Mouse (Mus musculus) common myeloid progenitor, adult 5-6 weeks (primary cell): ENCODE results near the gene Hdlbp. TPM values are rescaled to one million over a fixed set of nuclear protein-coding genes. Genes with fewer than 3 reads are reported as not detected.
"Not testable (repeated sequence)": the region's sequence is repeated elsewhere in the genome, so short reads cannot be mapped to it uniquely, and the experiment has no call there.

Source experiments
- ATAC-seq: replicated peaks from 2 replicates; pipeline ENCODE4 v1.8.0; 2016; ENCODE audit warnings: low read depth, mild to moderate bottlenecking, moderate TSS enrichment, inconsistent platforms; ENCODE audit not compliant: poor library complexity, severe bottlenecking
- total RNA-seq: library from RNA; stranded (forward); fragments of 200-1000, 187-1606 nt; gene quantifications from 2 replicates; pipeline ENCODE4 v1.2.3, GENCODE M21; 2017

Gene Hdlbp
- 98.0 and 109 TPM in 2 replicates for total RNA-seq

- ATAC-seq, result peak; percentile 72
Measured at GRCm38 (mm10) chr1:93478586-93479475, at the start of gene Hdlbp. Gene Hdlbp, minus strand, starts transcription at chr1:93478815.

DNA sequence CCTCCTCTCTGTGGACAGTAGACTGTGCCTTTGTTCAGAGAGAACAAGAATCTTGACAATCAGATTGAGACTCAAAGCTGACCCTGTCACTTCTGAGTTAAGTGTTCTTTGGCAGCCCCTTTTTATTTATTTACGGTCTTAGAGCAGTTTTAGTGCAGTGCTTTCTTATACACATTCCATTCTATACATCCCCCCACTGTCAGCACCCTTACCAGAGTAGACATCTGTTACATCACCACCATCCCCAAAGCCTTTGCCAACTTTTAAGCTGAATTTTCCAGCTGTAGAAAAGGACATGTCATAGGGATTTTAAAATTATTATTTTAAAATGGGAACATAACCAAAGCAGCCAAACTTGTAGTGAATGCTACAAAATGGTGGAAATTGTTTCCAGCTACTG lies 43.7 kb upstream of the Hdlbp start:
- ATAC-seq, result no peak

DNA sequence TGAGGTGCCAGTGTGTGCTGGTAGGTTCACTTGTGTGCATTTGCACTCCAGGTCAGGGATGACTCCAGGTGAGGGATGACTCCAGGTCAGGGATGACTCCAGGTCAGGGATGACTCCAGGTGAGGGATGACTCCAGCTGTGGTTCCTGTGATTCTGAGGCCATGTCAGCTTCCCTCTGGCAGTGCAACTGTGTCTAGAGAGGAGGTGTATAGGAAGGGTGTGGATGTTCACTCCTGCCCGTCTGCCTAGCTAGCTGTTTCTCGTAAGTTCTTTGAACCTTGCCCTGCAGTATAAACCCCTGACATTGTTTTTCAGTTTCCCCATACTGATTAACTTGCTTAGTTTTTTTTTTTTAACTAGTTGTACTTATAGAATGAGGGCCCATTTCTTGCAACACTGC lies 42.9 kb upstream of the Hdlbp start:
- ATAC-seq, result no peak

DNA sequence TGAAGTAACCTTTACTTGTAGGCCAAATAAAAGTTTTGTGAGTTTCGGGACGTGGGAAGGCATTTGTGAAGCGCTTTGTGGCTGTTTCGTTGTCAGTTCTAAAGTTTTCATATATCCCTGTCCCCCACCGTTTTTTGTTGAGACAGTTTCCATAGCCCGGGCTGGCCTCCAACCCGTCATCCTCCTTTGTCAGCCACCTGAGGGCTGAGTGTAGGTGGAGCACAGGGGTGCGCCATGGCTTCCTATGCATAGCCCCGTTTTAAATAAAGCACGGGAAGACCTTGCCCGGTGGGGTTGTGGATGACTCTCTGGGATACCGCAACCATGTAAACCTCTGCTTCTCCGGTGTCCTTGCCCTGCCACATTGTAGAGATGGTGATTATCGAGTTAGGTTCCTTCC lies 34.6 kb upstream of the Hdlbp start:
- ATAC-seq, result no peak

GRCm38 (mm10) chr1:93512351-93512690 lies 33.7 kb upstream of the Hdlbp start:
- no peak for ATAC-seq

DNA sequence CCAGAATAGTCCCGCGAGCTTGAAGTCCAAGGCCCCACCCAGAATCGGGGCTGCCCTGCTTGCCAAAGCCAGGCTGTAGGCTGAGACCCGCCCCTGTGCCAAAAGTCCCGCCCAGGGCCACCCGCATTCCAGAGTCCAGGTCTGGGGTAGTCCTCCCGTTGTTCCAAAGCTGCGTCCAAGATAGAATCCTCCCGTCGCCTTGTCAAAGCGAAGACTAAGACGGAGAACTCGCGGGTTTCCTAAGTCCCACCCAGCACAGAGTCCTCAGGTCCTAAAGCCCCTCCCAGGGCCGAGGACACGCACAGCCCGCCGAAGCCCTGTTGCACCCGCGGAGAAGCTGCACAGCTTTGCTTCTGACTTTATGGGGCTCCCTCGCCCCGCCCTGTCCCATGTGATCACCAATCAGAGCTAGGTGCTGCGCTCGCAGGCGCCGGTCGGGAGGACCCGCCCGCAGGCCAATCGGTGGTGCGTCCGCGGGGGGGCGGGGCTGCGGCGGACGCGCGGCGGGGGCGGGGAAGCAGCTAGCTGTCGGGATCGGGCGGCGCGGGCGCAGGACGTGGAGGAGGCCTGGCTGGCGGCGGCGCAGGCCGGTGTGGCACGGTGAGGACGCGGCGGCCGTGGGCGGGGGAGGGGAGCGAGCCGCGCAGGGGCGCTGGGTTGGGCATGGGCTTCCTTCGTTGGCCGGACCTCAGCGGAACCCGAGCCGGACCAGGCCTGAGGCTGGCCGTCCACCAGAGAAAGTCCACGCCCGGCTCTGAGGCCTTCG lies 33.2 kb upstream of the Hdlbp start, which contains the start of gene Farp2:
Gene Farp2 (plus strand): TSS at position 495 of the 766 bp plus-strand sequence.
- peak; percentile 97 for ATAC-seq

- ATAC-seq, result not testable (repeated sequence)
Measured at GRCm38 (mm10) chr1:93508576-93508975, 30.0 kb upstream of the Hdlbp start.

GRCm38 (mm10) chr1:93506944-93507676 lies 28.5 kb upstream of the Hdlbp start:
- peak; percentile 38 for ATAC-seq

DNA sequence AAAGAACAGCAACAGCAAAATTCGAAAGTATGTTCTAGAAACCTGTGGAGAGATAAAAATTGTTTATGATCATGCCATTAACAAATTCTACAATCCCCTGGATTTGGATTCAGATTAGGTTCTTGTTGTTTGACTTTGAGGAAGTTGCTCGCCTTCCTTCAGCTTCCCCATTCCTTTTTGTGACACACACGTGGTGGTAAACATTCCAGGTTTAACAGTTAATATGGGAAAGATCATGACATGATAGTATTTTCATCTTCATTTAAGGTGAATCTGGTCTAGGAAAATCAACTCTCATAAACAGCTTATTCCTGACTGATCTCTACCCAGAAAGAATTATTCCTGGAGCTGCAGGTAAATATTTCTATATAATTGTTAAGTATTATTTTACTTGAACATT lies 16.7 kb upstream of the Hdlbp start:
- no peak for ATAC-seq

DNA sequence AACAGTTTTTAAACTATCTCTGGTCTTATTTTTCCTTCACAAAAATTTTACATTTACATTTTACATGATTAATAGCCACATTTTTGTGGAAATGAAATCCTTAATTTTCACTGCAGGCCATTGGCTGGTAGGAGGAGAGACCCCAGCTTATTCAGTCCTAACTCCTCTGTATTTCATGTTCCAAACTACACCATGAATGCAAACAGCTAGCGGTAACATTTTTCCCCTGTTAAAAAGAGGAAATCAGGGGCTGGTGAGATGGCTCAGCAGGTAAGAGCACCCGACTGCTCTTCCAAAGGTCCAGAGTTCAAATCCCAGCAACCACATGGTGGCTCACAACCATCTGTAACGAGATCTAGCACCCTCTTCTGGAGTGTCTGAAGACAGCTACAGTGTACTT lies 7.7 kb upstream of the Hdlbp start:
- not testable (repeated sequence) for ATAC-seq

- ATAC-seq, result peak; percentile 10
Measured at GRCm38 (mm10) chr1:93479476-93480083, 965 bp upstream of the Hdlbp start.

DNA sequence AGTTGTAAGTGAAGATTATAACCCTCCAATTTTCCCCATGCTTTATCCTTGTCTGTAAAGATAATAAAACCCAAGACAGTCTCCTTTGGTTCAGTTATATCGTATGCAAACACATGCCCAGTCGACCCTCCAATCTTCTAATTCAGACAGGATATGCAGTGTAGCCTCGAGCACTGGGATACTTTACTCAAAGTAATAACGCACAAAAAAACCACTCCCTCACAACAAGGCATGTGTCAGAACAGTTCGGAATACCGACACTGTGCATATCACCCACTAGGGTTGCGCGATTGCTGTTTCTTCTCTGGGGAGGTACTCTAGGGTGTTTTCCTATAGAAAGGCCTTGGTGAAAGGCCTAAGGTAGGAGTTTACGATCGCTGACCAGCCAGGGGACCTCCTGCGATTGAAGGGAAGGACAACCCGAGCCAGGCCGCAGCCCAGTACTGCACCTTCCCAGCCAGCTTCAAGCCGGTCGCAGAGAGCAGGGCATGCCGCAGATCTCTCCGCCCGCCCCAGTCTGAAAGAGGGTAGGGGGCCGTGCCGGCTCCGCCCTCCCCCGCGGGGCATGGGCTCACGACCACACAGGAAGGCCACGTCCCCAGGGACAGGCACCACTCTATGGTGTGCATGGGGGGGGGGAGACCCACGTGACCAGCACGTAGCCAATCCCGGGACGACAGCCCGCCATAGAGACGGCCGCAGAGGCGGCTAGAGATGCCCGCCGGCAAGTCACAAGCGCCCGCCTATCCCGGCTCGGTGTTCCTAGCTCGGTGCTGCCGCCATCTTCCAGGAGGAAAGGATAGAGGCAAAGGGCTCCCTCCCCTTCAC lies 643 bp downstream of the Hdlbp start:
- peak; percentile 76 for ATAC-seq

GRCm38 (mm10) chr1:93475694-93476093 lies 2.9 kb downstream of the Hdlbp start:
- no peak for ATAC-seq

DNA sequence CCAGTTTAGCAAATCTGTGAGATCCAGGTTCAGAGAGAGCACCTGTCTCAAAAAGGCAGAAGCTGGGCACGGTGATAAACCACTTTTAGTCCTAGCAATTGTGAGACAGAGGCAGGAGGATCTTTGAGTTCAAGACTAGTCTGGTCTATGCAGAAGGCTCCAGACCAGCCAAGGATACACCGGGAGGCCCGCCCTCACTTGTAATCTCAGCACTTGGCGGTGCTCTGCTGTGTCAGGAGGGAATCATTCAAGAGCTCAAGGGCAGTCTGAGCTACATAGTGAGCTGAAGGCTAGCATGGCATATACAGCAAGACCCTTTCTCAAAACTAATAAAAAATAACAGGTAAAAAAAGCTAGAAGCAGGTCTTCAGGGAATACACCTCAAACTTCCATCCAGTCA lies 10.0 kb downstream of the Hdlbp start:
- ATAC-seq, result no peak

DNA sequence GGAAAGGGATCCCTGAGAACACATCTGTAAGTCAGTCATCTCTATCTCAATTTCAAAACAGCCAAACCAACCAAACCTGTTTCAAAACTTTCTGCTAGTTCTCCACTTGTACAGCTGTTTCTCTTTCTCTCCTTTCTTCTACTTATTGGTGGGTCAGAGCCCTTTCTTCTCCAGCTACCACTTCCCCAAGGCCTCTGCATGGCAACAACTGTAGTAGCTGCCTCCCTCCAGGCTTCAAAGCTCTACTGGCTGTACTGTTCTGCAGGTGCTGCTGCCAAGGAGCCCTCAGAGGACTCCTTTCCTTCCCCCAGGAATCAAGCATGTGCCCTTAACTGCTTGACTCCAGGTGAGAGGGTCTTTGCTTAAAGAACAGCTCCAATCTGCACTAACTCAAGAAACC lies 12.9 kb downstream of the Hdlbp start:
- ATAC-seq, result no peak

DNA sequence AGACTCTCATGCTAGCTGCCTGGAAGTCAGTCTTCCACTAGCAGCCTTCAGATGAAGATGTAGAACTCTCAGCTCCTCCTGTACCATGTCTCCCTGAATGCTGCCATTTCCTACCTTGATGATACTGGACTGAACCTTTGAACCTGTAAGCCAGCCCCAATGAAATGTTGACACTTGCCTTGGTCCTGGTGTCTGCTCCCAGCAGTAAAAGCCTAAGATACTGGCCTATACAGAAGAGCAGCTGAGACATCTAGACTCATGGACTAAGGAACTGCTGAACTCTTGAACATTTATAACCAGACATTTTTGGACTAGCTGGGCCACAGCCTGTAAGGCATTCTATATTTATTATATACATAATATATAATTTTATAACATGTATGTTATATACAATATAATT lies 13.5 kb downstream of the Hdlbp start:
- no peak for ATAC-seq

DNA sequence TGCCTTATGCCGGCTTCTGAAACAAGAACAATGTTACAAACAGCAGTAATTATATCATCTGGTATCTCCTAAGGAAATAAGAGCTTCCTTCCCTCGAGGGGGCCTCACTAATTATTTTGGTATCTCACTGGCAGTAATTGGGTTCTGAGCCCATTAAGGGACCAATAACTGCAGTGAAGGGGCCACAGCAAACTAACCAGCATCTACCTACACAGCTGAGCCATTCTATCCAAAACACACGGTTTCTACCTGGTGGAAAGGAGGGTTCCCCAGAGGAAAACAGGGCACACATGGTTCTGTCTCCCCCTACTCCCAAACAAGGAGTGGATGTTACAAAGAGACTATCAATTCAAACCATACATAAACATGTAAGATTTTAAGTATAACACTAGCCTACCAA lies 19.5 kb downstream of the Hdlbp start:
- ATAC-seq, result no peak

GRCm38 (mm10) chr1:93458357-93458756 lies 20.3 kb downstream of the Hdlbp start:
- ATAC-seq, result no peak

- no peak for ATAC-seq
Measured at GRCm38 (mm10) chr1:93453721-93454255, 24.8 kb downstream of the Hdlbp start.
